21 mouse cellular contexts compared by ENCODE assay signal in genomic region chr12:17106220-17106619, GRCm38 (mm10).
"Had no signal": no experiment of that assay in that cellular context is flagged by ENCODE, and none has a peak within 500 bp of the region (broad histone marks: within the 10 kb centered on the region; RNA-seq: fewer than 3 reads in every experiment).

No protein-coding gene starts in this region.

- H3K27me3 ChIP-seq: kidney, embryonic 15.5 days; liver, embryonic 13.5 days; midbrain, embryonic 13.5 days; neural tube, embryonic 13.5 days had no signal

- ATAC-seq: midbrain, embryonic 13.5 days; midbrain, embryonic 16.5 days had no signal

- H3K9ac ChIP-seq: kidney, embryonic 15.5 days; liver, embryonic 13.5 days; midbrain, embryonic 13.5 days; neural tube, embryonic 13.5 days had no signal

- H3K4me2 ChIP-seq: kidney, embryonic 15.5 days; liver, embryonic 13.5 days; midbrain, embryonic 13.5 days; neural tube, embryonic 13.5 days had no signal

- DNase-seq: kidney, adult 8-10 months; kidney, postnatal 14 days; kidney, postnatal 4 days; layer of hippocampus, postnatal 36 days; liver, embryonic 13.5 days; lung, adult 2 months; retina, postnatal 1 day; right cerebral cortex, postnatal 25 days; spleen, adult 18-20 months; thymus, adult 2 months; thymus, postnatal 14 days; thymus, postnatal 4 days had no signal

- H3K27ac ChIP-seq: kidney, embryonic 15.5 days; left cerebral cortex, adult 2 months; liver, embryonic 13.5 days; midbrain, embryonic 10.5 days; midbrain, embryonic 13.5 days; neural tube, embryonic 13.5 days; stomach, postnatal 0 days had no signal

- H3K36me3 ChIP-seq: kidney, embryonic 15.5 days; liver, embryonic 13.5 days; midbrain, embryonic 10.5 days; midbrain, embryonic 13.5 days; neural tube, embryonic 13.5 days had no signal

- H3K4me1 ChIP-seq: kidney, embryonic 15.5 days; liver, embryonic 13.5 days; megakaryocyte, embryonic 14.5 days; midbrain, embryonic 10.5 days; midbrain, embryonic 13.5 days; neural tube, embryonic 13.5 days had no signal

- H3K9me3 ChIP-seq: kidney, embryonic 15.5 days; liver, embryonic 13.5 days; megakaryocyte, embryonic 14.5 days; midbrain, embryonic 10.5 days; midbrain, embryonic 13.5 days; neural tube, embryonic 13.5 days had no signal

- H3K4me3 ChIP-seq: kidney, embryonic 15.5 days; left cerebral cortex, adult 2 months; liver, embryonic 13.5 days; megakaryocyte, embryonic 14.5 days; midbrain, embryonic 10.5 days; midbrain, embryonic 13.5 days; myocyte; neural tube, embryonic 13.5 days had no signal
